Mouse (Mus musculus) limb, embryonic 10.5 days (tissue): ENCODE data around the gene Recql. TPM values are rescaled to one million over a fixed set of nuclear protein-coding genes. Genes with fewer than 3 reads are reported as not detected.

Experiments
- DNase-seq: peaks from one replicate; pipeline ENCODE4 v3.0.0-alpha.2; 2017; ENCODE audit warnings: low spot score
- H3K27ac ChIP-seq: fragments of 300-500 bp; sonication (generic); 2 replicates; pipeline ENCODE4 v1.5.1; 2016; ENCODE audit warnings: mild to moderate bottlenecking
- H3K27me3 ChIP-seq: fragments of 300-500 bp; sonication (generic); 2 replicates; pipeline ENCODE4 v1.6.1; 2016; ENCODE audit warnings: low read depth, mild to moderate bottlenecking; ENCODE audit not compliant: poor library complexity, severe bottlenecking
- H3K36me3 ChIP-seq: fragments of 300-500 bp; sonication (generic); 2 replicates; pipeline ENCODE4 v1.6.1; 2016; ENCODE audit warnings: mild to moderate bottlenecking, moderate library complexity
- H3K4me1 ChIP-seq: fragments of 300-500 bp; sonication (generic); 2 replicates; pipeline ENCODE4 v1.6.1; 2016
- H3K4me3 ChIP-seq: fragments of 300-500 bp; sonication (generic); 2 replicates; pipeline ENCODE4 v1.5.1; 2016; ENCODE audit warnings: mild to moderate bottlenecking, moderate library complexity
- H3K9me3 ChIP-seq: fragments of 300-500 bp; sonication (generic); replicated peaks from 2 replicates; pipeline ENCODE4 v1.6.1; 2016; ENCODE audit warnings: mild to moderate bottlenecking
- WGBS: fragments of 180-500 bp; shearing (Covaris S2); methylation state at CpG from one replicate; pipeline ENCODE4 v1.1.7; 2016; 5-methylcytosine and 5-hydroxymethylcytosine counted together
- polyA plus RNA-seq: library from polyadenylated mRNA; unstranded; fragments of >200 nt; fragmentation: Nextera tagmentation; extraction: Ambion mirVana; gene quantifications from 2 replicates; pipeline ENCODE4 v1.2.1, GENCODE M21; 2016

Gene Recql
- polyA plus RNA-seq, 1 experiment from 2014 or later = 30.0 TPM

GRCm38 (mm10) chr6:142347431-142348385 is 39.2 kb downstream of the Recql start:
- H3K27me3 ChIP-seq = no peaks in the 10 kb centered on the region
- H3K36me3 ChIP-seq = peaks cover 24% of the 10 kb centered on the region
- no peaks in the 10 kb centered on the region for H3K9me3 ChIP-seq
- DNase-seq = no peak
- WGBS = 89% methylated on average over 11 of the region's 11 CpGs
- peaks cover 7% of the 10 kb centered on the region for H3K4me1 ChIP-seq
- no peak overlapping the region for H3K27ac ChIP-seq
- no peak overlapping the region for H3K4me3 ChIP-seq

- no peaks in the 10 kb centered on the region for H3K27me3 ChIP-seq
- H3K4me3 ChIP-seq = peak overlapping the region; percentile 69
- WGBS = 67% methylated on average over 12 of the region's 12 CpGs
- peak overlapping the region; percentile 86; the same call in 1 of the 2 replicates for H3K27ac ChIP-seq
- H3K4me1 ChIP-seq = peaks cover 7% of the 10 kb centered on the region
- H3K9me3 ChIP-seq = no peaks in the 10 kb centered on the region
- no peak for DNase-seq
- H3K36me3 ChIP-seq = peaks cover 13% of the 10 kb centered on the region
These were observed 40.4 kb downstream of the Recql start for GRCm38 (mm10) chr6:142346181-142347110.

GRCm38 (mm10) chr6:142345440-142346038 is 41.3 kb downstream of the Recql start, which contains the start of gene Pyroxd1:
Gene Pyroxd1, plus strand, starts transcription at chr6:142345654.
- peak; percentile 89 for DNase-seq
- Histone ChIP-seq H3K4me3 (peak within 1 kb of the TSS; percentile 69), H3K4me1 (peaks cover 7% of the 10 kb centered on the region), H3K9me3 (no peaks in the 10 kb centered on the region), H3K36me3 (peaks cover 5% of the 10 kb centered on the region; the same call in 1 of the 2 replicates), H3K27me3 (no peaks in the 10 kb centered on the region), H3K27ac (peak within 1 kb of the TSS; percentile 86)
- 1% methylated on average over 48 of the region's 48 CpGs for WGBS

GRCm38 (mm10) chr6:142343561-142343960 is 43.3 kb downstream of the Recql start:
- Histone ChIP-seq H3K27ac (no peak overlapping the region), H3K4me1 (peaks cover 7% of the 10 kb centered on the region), H3K9me3 (no peaks in the 10 kb centered on the region), H3K4me3 (no peak overlapping the region), H3K27me3 (no peaks in the 10 kb centered on the region), H3K36me3 (no peaks in the 10 kb centered on the region)
- peak; percentile 44 for DNase-seq
- 81% methylated on average over 2 of the region's 2 CpGs for WGBS

- Histone ChIP-seq H3K36me3 (no peaks in the 10 kb centered on the region), H3K9me3 (no peaks in the 10 kb centered on the region), H3K27ac (no peak overlapping the region), H3K4me3 (no peak overlapping the region), H3K27me3 (no peaks in the 10 kb centered on the region), H3K4me1 (no peaks in the 10 kb centered on the region)
- no peak for DNase-seq
- WGBS = 61% methylated on average over 2 of the region's 2 CpGs
These were observed 47.3 kb downstream of the Recql start for GRCm38 (mm10) chr6:142339576-142339975.

GRCm38 (mm10) chr6:142338961-142339360 is 47.9 kb downstream of the Recql start:
- no peaks in the 10 kb centered on the region for H3K9me3 ChIP-seq
- H3K27me3 ChIP-seq = no peaks in the 10 kb centered on the region
- WGBS = 81% methylated on average over 2 of the region's 2 CpGs
- no peak overlapping the region for H3K27ac ChIP-seq
- DNase-seq = no peak
- no peaks in the 10 kb centered on the region for H3K4me1 ChIP-seq
- H3K36me3 ChIP-seq = no peaks in the 10 kb centered on the region
- no peak overlapping the region for H3K4me3 ChIP-seq

- no peaks in the 10 kb centered on the region for H3K36me3 ChIP-seq
- no peak for DNase-seq
- WGBS = 70% methylated on average over 1 of the region's 1 CpGs
These were observed 57.7 kb downstream of the Recql start for GRCm38 (mm10) chr6:142329201-142329600.

GRCm38 (mm10) chr6:142326598-142326997 is 60.3 kb downstream of the Recql start:
- Histone ChIP-seq H3K4me3 (no peak overlapping the region), H3K27ac (no peak overlapping the region), H3K27me3 (no peaks in the 10 kb centered on the region), H3K4me1 (no peaks in the 10 kb centered on the region), H3K9me3 (no peaks in the 10 kb centered on the region), H3K36me3 (no peaks in the 10 kb centered on the region)
- 70% methylated on average over 3 of the region's 3 CpGs for WGBS
- DNase-seq = no peak

More at GRCm38 (mm10) chr6:142329201-142329600, 57.7 kb downstream of the Recql start:
- Histone ChIP-seq H3K27ac (no peak overlapping the region), H3K4me3 (no peak overlapping the region), H3K9me3 (no peaks in the 10 kb centered on the region), H3K4me1 (no peaks in the 10 kb centered on the region), H3K27me3 (no peaks in the 10 kb centered on the region)

- Histone ChIP-seq H3K36me3 (no peaks in the 10 kb centered on the region), H3K27ac (no peak within 1 kb of the TSS)
- 60% methylated on average over 4 of the region's 4 CpGs for WGBS
These were observed 64.0 kb downstream of the Recql start, which contains the start of gene Slco1a5 for GRCm38 (mm10) chr6:142322881-142323280. Gene Slco1a5, minus strand, starts transcription at chr6:142322981.

GRCm38 (mm10) chr6:142317106-142317505 is 69.8 kb downstream of the Recql start:
- no peaks in the 10 kb centered on the region for H3K36me3 ChIP-seq
- no peaks in the 10 kb centered on the region for H3K27me3 ChIP-seq
- H3K27ac ChIP-seq = no peak overlapping the region
- H3K4me3 ChIP-seq = no peak overlapping the region
- no peaks in the 10 kb centered on the region for H3K4me1 ChIP-seq
- no peaks in the 10 kb centered on the region for H3K9me3 ChIP-seq
- no peak for DNase-seq

More at GRCm38 (mm10) chr6:142322881-142323280, 64.0 kb downstream of the Recql start, which contains the start of gene Slco1a5:
- no peaks in the 10 kb centered on the region for H3K9me3 ChIP-seq
- no peaks in the 10 kb centered on the region for H3K27me3 ChIP-seq
- no peak within 1 kb of the TSS for H3K4me3 ChIP-seq
- no peaks in the 10 kb centered on the region for H3K4me1 ChIP-seq
- no peak for DNase-seq

- Histone ChIP-seq H3K27ac (no peak overlapping the region), H3K4me3 (no peak overlapping the region), H3K4me1 (no peaks in the 10 kb centered on the region), H3K36me3 (no peaks in the 10 kb centered on the region), H3K27me3 (no peaks in the 10 kb centered on the region), H3K9me3 (0 out of 2 replicates have a peak, but pooled peaks cover 2% of the 10 kb centered on the region)
- no peak for DNase-seq
- 80% methylated on average over 5 of the region's 5 CpGs for WGBS
These were observed 72.6 kb downstream of the Recql start for GRCm38 (mm10) chr6:142314285-142314684.

GRCm38 (mm10) chr6:142305076-142305475 is 81.8 kb downstream of the Recql start:
- Histone ChIP-seq H3K27me3 (no peaks in the 10 kb centered on the region), H3K27ac (no peak overlapping the region), H3K36me3 (no peaks in the 10 kb centered on the region), H3K4me3 (no peak overlapping the region), H3K4me1 (no peaks in the 10 kb centered on the region), H3K9me3 (0 out of 2 replicates have a peak, but pooled peaks cover 2% of the 10 kb centered on the region)
- DNase-seq = no peak
